Mouse (Mus musculus): ENCODE results near the gene Rel. TPM values are rescaled to one million over a fixed set of nuclear protein-coding genes. Genes with fewer than 3 reads are reported as not detected.

Rel gene
- polyA plus RNA-seq, 1 experiment, result 6.8 TPM

GRCm38 (mm10) chr11:23698526-23698925, 72.2 kb downstream of the Rel start:
- no peak overlapping the region for H3K4me3 ChIP-seq (ENCODE audit: insufficient read depth, low read length)
- no peaks in the 10 kb centered on the region for H3K4me1 ChIP-seq (ENCODE audit: control insufficient read depth, insufficient read depth, low read length)
- TF ChIP-seq POLR2A (IDR thresholded peaks at IDR 0.05; ENCODE audit: low read depth, low read length) (no peak), CTCF (IDR thresholded peaks at IDR 0.05; ENCODE audit: borderline replicate concordance, insufficient read depth, low read length) (no peak)
- no peak overlapping the region for H3K27ac ChIP-seq (ENCODE audit: insufficient read depth, low read length)

GRCm38 (mm10) chr11:23695847-23696246, 74.9 kb downstream of the Rel start:
- Histone ChIP-seq H3K27ac (ENCODE audit: insufficient read depth, low read length) (no peak overlapping the region), H3K4me1 (ENCODE audit: control insufficient read depth, insufficient read depth, low read length) (no peaks in the 10 kb centered on the region), H3K4me3 (ENCODE audit: insufficient read depth, low read length) (no peak overlapping the region)
- TF ChIP-seq POLR2A (IDR thresholded peaks at IDR 0.05; ENCODE audit: low read depth, low read length) (no peak), CTCF (IDR thresholded peaks at IDR 0.05; ENCODE audit: borderline replicate concordance, insufficient read depth, low read length) (no peak)

GRCm38 (mm10) chr11:23693286-23693685, 77.5 kb downstream of the Rel start:
- no peak for TF ChIP-seq POLR2A (IDR thresholded peaks at IDR 0.05; ENCODE audit: low read depth, low read length)
- TF ChIP-seq CTCF (IDR thresholded peaks at IDR 0.05; ENCODE audit: borderline replicate concordance, insufficient read depth, low read length), result no peak
- Histone ChIP-seq H3K4me3 (ENCODE audit: insufficient read depth, low read length) (no peak overlapping the region), H3K27ac (ENCODE audit: insufficient read depth, low read length) (no peak overlapping the region), H3K4me1 (ENCODE audit: control insufficient read depth, insufficient read depth, low read length) (no peaks in the 10 kb centered on the region)

GRCm38 (mm10) chr11:23688060-23688459, 82.7 kb downstream of the Rel start:
- Histone ChIP-seq H3K4me3 (ENCODE audit: insufficient read depth, low read length) (no peak overlapping the region), H3K27ac (ENCODE audit: insufficient read depth, low read length) (no peak overlapping the region), H3K4me1 (ENCODE audit: control insufficient read depth, insufficient read depth, low read length) (no peaks in the 10 kb centered on the region)
- no peak for TF ChIP-seq CTCF (IDR thresholded peaks at IDR 0.05; ENCODE audit: borderline replicate concordance, insufficient read depth, low read length)
- no peak for TF ChIP-seq POLR2A (IDR thresholded peaks at IDR 0.05; ENCODE audit: low read depth, low read length)

Other genes with a start within 250 kb of the Rel start
- gene 1700093K21Rik, start 249.8 kb downstream of the Rel start, polyA plus RNA-seq (2011; ENCODE audit: insufficient read length, low read depth, missing spikeins), result not detected in 2 replicates
- gene 0610010F05Rik, start 137.3 kb downstream of the Rel start, polyA plus RNA-seq (2011; ENCODE audit: insufficient read length, low read depth, missing spikeins), result 25.1 and 32.3 TPM in 2 replicates
- 28.2 and 44.8 TPM in 2 replicates for gene Pus10, start 105.3 kb downstream of the Rel start, polyA plus RNA-seq (2011; ENCODE audit: insufficient read length, low read depth, missing spikeins)
- gene Pex13, start 105.0 kb downstream of the Rel start, polyA plus RNA-seq (2011; ENCODE audit: insufficient read length, low read depth, missing spikeins), result 30.5 and 43.2 TPM in 2 replicates
- gene Papolg, start 124.3 kb upstream of the Rel start, polyA plus RNA-seq (2011; ENCODE audit: insufficient read length, low read depth, missing spikeins), result 14.1 and 16.2 TPM in 2 replicates

Measured in embryonic fibroblast, embryonic 13.5 days (primary cell).